Mouse (Mus musculus) layer of hippocampus, adult 2 months (tissue): ENCODE results near the gene Ppih. TPM values are rescaled to one million over a fixed set of nuclear protein-coding genes. Genes with fewer than 3 reads are reported as not detected.

ENCODE experiments used
- DNase-seq, 2 experiments: peaks; one replicate each; pipeline ENCODE4 v3.0.0; 2022; ENCODE audit warnings: low spot score in 2 of 2
- H3K27ac ChIP-seq: fragments of 200-600 bp; 2 replicates; pipeline ENCODE4 v1.8.1; 2022
- H3K4me3 ChIP-seq: fragments of 200-600 bp; 2 replicates; pipeline ENCODE4 v1.8.1; 2022; ENCODE audit warnings: mild to moderate bottlenecking
- CTCF ChIP-seq: fragments of 200-600 bp; conservative IDR thresholded peaks from 2 replicates; pipeline ENCODE4 v1.8.1; 2022; ENCODE audit warnings: antibody characterized with exemption, mild to moderate bottlenecking, moderate library complexity
- total RNA-seq, 2 experiments: library from RNA; stranded (reverse); gene quantifications; 2 replicates each; pipeline ENCODE4 v1.2.3; 2021

Gene Ppih
- total RNA-seq, 2 experiments from 2014 or later, result 14.7 to 16.0 TPM

- H3K27ac ChIP-seq, result peak overlapping the region; percentile 67; the same call in 1 of the 2 replicates
- no peak; the same call in 1 of the 2 replicates for TF ChIP-seq CTCF
- no peak overlapping the region for H3K4me3 ChIP-seq
- no peak for DNase-seq
These were observed 45.1 kb downstream of the Ppih start for GRCm38 (mm10) chr4:119275226-119275625.

- DNase-seq, result no peak
- Histone ChIP-seq H3K4me3 (no peak overlapping the region), H3K27ac (peak overlapping the region; percentile 67; the same call in 1 of the 2 replicates)
- TF ChIP-seq CTCF, result no peak
These were observed 45.7 kb downstream of the Ppih start for GRCm38 (mm10) chr4:119274627-119275026.

- no peak overlapping the region for H3K4me3 ChIP-seq
- TF ChIP-seq CTCF, result no peak
- DNase-seq, result no peak
- H3K27ac ChIP-seq, result no peak overlapping the region
These were observed 53.7 kb downstream of the Ppih start for GRCm38 (mm10) chr4:119266606-119267005.

- Histone ChIP-seq H3K4me3 (no peak overlapping the region), H3K27ac (no peak overlapping the region)
- DNase-seq, result no peak
- TF ChIP-seq CTCF, result no peak
These were observed 56.9 kb downstream of the Ppih start for GRCm38 (mm10) chr4:119263459-119263858.

GRCm38 (mm10) chr4:119262483-119262882 is 57.9 kb downstream of the Ppih start:
- TF ChIP-seq CTCF, result no peak
- no peak for DNase-seq
- Histone ChIP-seq H3K4me3 (no peak overlapping the region), H3K27ac (no peak overlapping the region)

- Histone ChIP-seq H3K4me3 (no peak overlapping the region), H3K27ac (no peak overlapping the region)
- TF ChIP-seq CTCF, result no peak
- no peak for DNase-seq
These were observed 59.1 kb downstream of the Ppih start for GRCm38 (mm10) chr4:119261087-119261713.

GRCm38 (mm10) chr4:119259344-119260254 is 60.7 kb downstream of the Ppih start:
- DNase-seq, result no peak
- Histone ChIP-seq H3K27ac (no peak overlapping the region), H3K4me3 (no peak overlapping the region)
- peak; percentile 50 for TF ChIP-seq CTCF

GRCm38 (mm10) chr4:119257083-119257482 is 63.3 kb downstream of the Ppih start:
- no peak overlapping the region for H3K27ac ChIP-seq
- no peak for TF ChIP-seq CTCF
- no peak overlapping the region for H3K4me3 ChIP-seq
- no peak for DNase-seq

- H3K27ac ChIP-seq, result peak within 1 kb of the TSS; percentile 14; the same call in 1 of the 2 replicates
- no peak for DNase-seq
These were observed 65.0 kb downstream of the Ppih start, which contains the start of gene Cldn19 for GRCm38 (mm10) chr4:119255351-119255750. Cldn19 (plus strand) TSS chr4:119255414.

GRCm38 (mm10) chr4:119254012-119254618 is 66.2 kb downstream of the Ppih start:
- TF ChIP-seq CTCF, result no peak
- Histone ChIP-seq H3K4me3 (no peak overlapping the region), H3K27ac (peak overlapping the region; percentile 14; the same call in 1 of the 2 replicates)
- no peak for DNase-seq

More at GRCm38 (mm10) chr4:119255351-119255750, 65.0 kb downstream of the Ppih start, which contains the start of gene Cldn19:
- no peak for TF ChIP-seq CTCF
- H3K4me3 ChIP-seq, result no peak within 1 kb of the TSS

- no peak overlapping the region for H3K27ac ChIP-seq
- H3K4me3 ChIP-seq, result no peak overlapping the region
- TF ChIP-seq CTCF, result no peak
- no peak for DNase-seq
These were observed 68.1 kb downstream of the Ppih start for GRCm38 (mm10) chr4:119252025-119252808.

Other genes with a start within 250 kb of the Ppih start
- 10 to 100 TPM; 94.5 to 96.4 TPM for gene Slc2a1, start 211.8 kb downstream of the Ppih start, total RNA-seq
- 1 to 10 TPM; 6.1 to 6.5 TPM for gene Zfp691, start 146.4 kb downstream of the Ppih start, total RNA-seq
- under 1 TPM; 0.32 to 0.44 TPM for gene Ermap, start 130.5 kb downstream of the Ppih start, total RNA-seq
- gene Svbp, start 125.2 kb downstream of the Ppih start, total RNA-seq, result 10 to 100 TPM; 13.9 to 16.6 TPM
- gene Tmem269, start 102.3 kb downstream of the Ppih start, total RNA-seq, result under 1 TPM; 0.77 to 0.93 TPM
- gene AU022252, start 87.8 kb downstream of the Ppih start, total RNA-seq, result 10 to 100 TPM; 30.5 to 31.9 TPM
- gene P3h1, start 87.6 kb downstream of the Ppih start, total RNA-seq, result 1 to 10 TPM; 9.6 to 9.9 TPM
- under 1 TPM; 0.37 to 0.69 TPM for gene Cldn19, start 65.1 kb downstream of the Ppih start, total RNA-seq
- gene Ybx1, start 25.9 kb downstream of the Ppih start, total RNA-seq, result 100 to 1,000 TPM; 266 to 269 TPM
- 10 to 100 TPM; 24.8 to 25.8 TPM for gene Ccdc30, start 95.0 kb upstream of the Ppih start, total RNA-seq
- 1 to 10 TPM; 7.0 to 7.2 TPM for gene Ppcs, start 101.9 kb upstream of the Ppih start, total RNA-seq
- gene Zmynd12, start 102.3 kb upstream of the Ppih start, total RNA-seq, result under 1 TPM; 0.39 to 0.41 TPM
- gene Rimkla, start 172.1 kb upstream of the Ppih start, total RNA-seq, result 10 to 100 TPM; 13.3 to 14.1 TPM
- 10 to 100 TPM; 76.7 to 80.3 TPM for gene Foxj3, start 216.5 kb upstream of the Ppih start, total RNA-seq
- 10 to 100 TPM; 25.5 to 25.7 TPM for gene Frg2f1, start 219.0 kb upstream of the Ppih start, total RNA-seq